Mouse (Mus musculus) neural tube, postnatal 0 days (tissue): ENCODE results near the gene Ttc29. TPM values are rescaled to one million over a fixed set of nuclear protein-coding genes. Genes with fewer than 3 reads are reported as not detected.

Experiments
- polyA plus RNA-seq: library from polyadenylated mRNA; unstranded; fragments of >200 nt; fragmentation: Nextera tagmentation; extraction: Ambion mirVana; gene quantifications from 2 replicates; pipeline ENCODE4 v1.2.1, GENCODE M21; 2015

The Ttc29 gene
- 0.45 and 0.50 TPM in 2 replicates for polyA plus RNA-seq

GRCm38 (mm10) chr8:78213074-78213473 lies at the start of gene Ttc29:
TSS of gene Ttc29 (plus strand) at chr8:78213297.

GRCm38 (mm10) chr8:78436071-78436651 lies 223.1 kb downstream of the Ttc29 start, which contains the start of gene Pou4f2:
TSS of gene Pou4f2 (minus strand) at chr8:78436645.

Other genes starting within 250 kb of the Ttc29 start
- gene Pou4f2, start 223.3 kb downstream of the Ttc29 start, polyA plus RNA-seq = 1.2 and 1.4 TPM in 2 replicates